Mouse (Mus musculus): ENCODE results near the gene Ppp1r3d. TPM values are rescaled to one million over a fixed set of nuclear protein-coding genes. Genes with fewer than 3 reads are reported as not detected.
A peak's percentile ranks its signal among the peaks of the same experiment; 100 is the strongest.

Ppp1r3d gene
- 0.27 and 0.73 TPM in 2 replicates for polyA plus RNA-seq (2011; ENCODE audit: insufficient read depth, insufficient read length, low read depth, missing spikeins)

- no peak for TF ChIP-seq CTCF (IDR thresholded peaks at IDR 0.05; ENCODE audit: low read depth, low read length)
- no peak for TF ChIP-seq EP300 (IDR thresholded peaks at IDR 0.05; ENCODE audit: insufficient read depth, low read depth, low read length)
- TF ChIP-seq POLR2A (IDR thresholded peaks at IDR 0.05; ENCODE audit: insufficient read depth, low read length): no peak
- no peaks in the 10 kb centered on the region for H3K4me1 ChIP-seq (ENCODE audit: control insufficient read depth, insufficient read depth, low read length)
Measured at GRCm38 (mm10) chr2:178414261-178415149, at the start of gene Ppp1r3d, which contains the start of gene Fam217b. Gene Ppp1r3d, minus strand, starts transcription at chr2:178414472. Gene Fam217b, plus strand, starts transcription at chr2:178414524.

GRCm38 (mm10) chr2:178460353-178460752 lies 46.1 kb upstream of the Ppp1r3d start:
- Histone ChIP-seq H3K36me3 (ENCODE audit: control insufficient read depth, insufficient read depth, low read length, poor library complexity, severe bottlenecking) (no peaks in the 10 kb centered on the region), H3K4me3 (ENCODE audit: low read depth, low read length) (no peak overlapping the region), H3K27ac (ENCODE audit: insufficient read depth, low read length) (no peak overlapping the region), H3K4me1 (ENCODE audit: control insufficient read depth, insufficient read depth, low read length) (peaks cover 1% of the 10 kb centered on the region), H3K9ac (ENCODE audit: low read depth, poor library complexity, severe bottlenecking) (no peak overlapping the region), H3K9me3 (replicated peaks; ENCODE audit: control insufficient read depth, insufficient read depth, low read length, poor library complexity, severe bottlenecking) (no peaks in the 10 kb centered on the region), H3K27me3 (ENCODE audit: control insufficient read depth, insufficient read depth, low read length, poor library complexity, severe bottlenecking) (no peaks in the 10 kb centered on the region)
- TF ChIP-seq CTCF (IDR thresholded peaks at IDR 0.05; ENCODE audit: low read depth, low read length) (no peak), EP300 (IDR thresholded peaks at IDR 0.05; ENCODE audit: insufficient read depth, low read depth, low read length) (no peak), POLR2A (IDR thresholded peaks at IDR 0.05; ENCODE audit: insufficient read depth, low read length) (no peak)

More at GRCm38 (mm10) chr2:178414261-178415149, at the start of gene Ppp1r3d, which contains the start of gene Fam217b:
- no peaks in the 10 kb centered on the region for H3K9me3 ChIP-seq (replicated peaks; ENCODE audit: control insufficient read depth, insufficient read depth, low read length, poor library complexity, severe bottlenecking)
- H3K27me3 ChIP-seq (ENCODE audit: control insufficient read depth, insufficient read depth, low read length, poor library complexity, severe bottlenecking): peaks cover 1% of the 10 kb centered on the region
- H3K36me3 ChIP-seq (ENCODE audit: control insufficient read depth, insufficient read depth, low read length, poor library complexity, severe bottlenecking): no peaks in the 10 kb centered on the region
- no peak within 1 kb of the TSS for H3K27ac ChIP-seq (ENCODE audit: insufficient read depth, low read length)
- H3K4me3 ChIP-seq (ENCODE audit: low read depth, low read length): peak within 1 kb of the TSS; percentile 73
- peak within 1 kb of the TSS; percentile 49 for H3K9ac ChIP-seq (ENCODE audit: low read depth, poor library complexity, severe bottlenecking)

- no peak overlapping the region for H3K27ac ChIP-seq (ENCODE audit: insufficient read depth, low read length)
- no peak overlapping the region for H3K9ac ChIP-seq (ENCODE audit: low read depth, poor library complexity, severe bottlenecking)
- TF ChIP-seq POLR2A (IDR thresholded peaks at IDR 0.05; ENCODE audit: insufficient read depth, low read length): no peak
- no peak for TF ChIP-seq CTCF (IDR thresholded peaks at IDR 0.05; ENCODE audit: low read depth, low read length)
- TF ChIP-seq EP300 (IDR thresholded peaks at IDR 0.05; ENCODE audit: insufficient read depth, low read depth, low read length): no peak
- H3K36me3 ChIP-seq (ENCODE audit: control insufficient read depth, insufficient read depth, low read length, poor library complexity, severe bottlenecking): no peaks in the 10 kb centered on the region
- no peaks in the 10 kb centered on the region for H3K9me3 ChIP-seq (replicated peaks; ENCODE audit: control insufficient read depth, insufficient read depth, low read length, poor library complexity, severe bottlenecking)
- H3K27me3 ChIP-seq (ENCODE audit: control insufficient read depth, insufficient read depth, low read length, poor library complexity, severe bottlenecking): no peaks in the 10 kb centered on the region; the same call in 1 of the 2 replicates
- peaks cover 1% of the 10 kb centered on the region for H3K4me1 ChIP-seq (ENCODE audit: control insufficient read depth, insufficient read depth, low read length)
- H3K4me3 ChIP-seq (ENCODE audit: low read depth, low read length): no peak overlapping the region
Measured at GRCm38 (mm10) chr2:178457414-178457813, 43.1 kb upstream of the Ppp1r3d start.

- Histone ChIP-seq H3K4me3 (ENCODE audit: low read depth, low read length) (no peak overlapping the region), H3K9ac (ENCODE audit: low read depth, poor library complexity, severe bottlenecking) (no peak overlapping the region), H3K27me3 (ENCODE audit: control insufficient read depth, insufficient read depth, low read length, poor library complexity, severe bottlenecking) (no peaks in the 10 kb centered on the region; the same call in 1 of the 2 replicates), H3K27ac (ENCODE audit: insufficient read depth, low read length) (no peak overlapping the region), H3K9me3 (replicated peaks; ENCODE audit: control insufficient read depth, insufficient read depth, low read length, poor library complexity, severe bottlenecking) (no peaks in the 10 kb centered on the region), H3K36me3 (ENCODE audit: control insufficient read depth, insufficient read depth, low read length, poor library complexity, severe bottlenecking) (no peaks in the 10 kb centered on the region), H3K4me1 (ENCODE audit: control insufficient read depth, insufficient read depth, low read length) (no peaks in the 10 kb centered on the region)
- TF ChIP-seq EP300 (IDR thresholded peaks at IDR 0.05; ENCODE audit: insufficient read depth, low read depth, low read length) (no peak), CTCF (IDR thresholded peaks at IDR 0.05; ENCODE audit: low read depth, low read length) (no peak), POLR2A (IDR thresholded peaks at IDR 0.05; ENCODE audit: insufficient read depth, low read length) (no peak)
Measured at GRCm38 (mm10) chr2:178454664-178455516, 40.6 kb upstream of the Ppp1r3d start.

- no peaks in the 10 kb centered on the region for H3K9me3 ChIP-seq (replicated peaks; ENCODE audit: control insufficient read depth, insufficient read depth, low read length, poor library complexity, severe bottlenecking)
- TF ChIP-seq POLR2A (IDR thresholded peaks at IDR 0.05; ENCODE audit: insufficient read depth, low read length): no peak
- no peak for TF ChIP-seq CTCF (IDR thresholded peaks at IDR 0.05; ENCODE audit: low read depth, low read length)
- TF ChIP-seq EP300 (IDR thresholded peaks at IDR 0.05; ENCODE audit: insufficient read depth, low read depth, low read length): no peak
- no peak overlapping the region for H3K27ac ChIP-seq (ENCODE audit: insufficient read depth, low read length)
- no peak overlapping the region for H3K4me3 ChIP-seq (ENCODE audit: low read depth, low read length)
- no peak overlapping the region for H3K9ac ChIP-seq (ENCODE audit: low read depth, poor library complexity, severe bottlenecking)
- no peaks in the 10 kb centered on the region for H3K36me3 ChIP-seq (ENCODE audit: control insufficient read depth, insufficient read depth, low read length, poor library complexity, severe bottlenecking)
- H3K27me3 ChIP-seq (ENCODE audit: control insufficient read depth, insufficient read depth, low read length, poor library complexity, severe bottlenecking): no peaks in the 10 kb centered on the region; the same call in 1 of the 2 replicates
- H3K4me1 ChIP-seq (ENCODE audit: control insufficient read depth, insufficient read depth, low read length): no peaks in the 10 kb centered on the region
Measured at GRCm38 (mm10) chr2:178450961-178451360, 36.7 kb upstream of the Ppp1r3d start.
